Mouse (Mus musculus) myocyte (in vitro differentiated cells): ENCODE measurements around the gene Cwc25.

ENCODE experiments used
- POLR2A ChIP-seq: IDR thresholded peaks from one replicate; pipeline ENCODE4 v1.6.1; 2011; ENCODE audit warnings: low read depth, mild to moderate bottlenecking, control low read depth, moderate library complexity; ENCODE audit not compliant: insufficient read length
- REST ChIP-seq: IDR thresholded peaks from one replicate; pipeline ENCODE4 v1.6.1; 2011; ENCODE audit warnings: mild to moderate bottlenecking, control low read depth, moderate library complexity; ENCODE audit not compliant: insufficient read depth, insufficient read length
- TCF3 ChIP-seq: IDR thresholded peaks from one replicate; pipeline ENCODE4 v1.6.1; 2011; ENCODE audit warnings: low read depth, control low read depth; ENCODE audit not compliant: insufficient read length
- USF1 ChIP-seq: IDR thresholded peaks from one replicate; pipeline ENCODE4 v1.6.1; 2011; ENCODE audit warnings: low read depth, mild to moderate bottlenecking, control low read depth, moderate library complexity

GRCm38 (mm10) chr11:97807626-97808025, 41.3 kb upstream of the Cwc25 start:
- TF ChIP-seq POLR2A (no peak), TCF3 (no peak), USF1 (no peak), REST (no peak)
